Mouse (Mus musculus) limb, embryonic 14.5 days (tissue): ENCODE data around the gene Uba7. TPM values are rescaled to one million over a fixed set of nuclear protein-coding genes. Genes with fewer than 3 reads are reported as not detected.

Experiments
- ATAC-seq: fragments of 200-750 bp; cut with Nextera tagmentation; 2 replicates; pipeline ENCODE4 v1.8.0; 2017; ENCODE audit warnings: low read depth, moderate number of reproducible peaks, moderate TSS enrichment; ENCODE audit not compliant: low FRiP score
- DNase-seq: peaks from one replicate; pipeline ENCODE4 v3.0.0-alpha.2; 2015; ENCODE audit warnings: low spot score
- H3K27ac ChIP-seq: fragments of 300-500 bp; sonication (generic); replicated peaks from 2 replicates; pipeline ENCODE4 v1.5.1; 2014; ENCODE audit warnings: low read depth, mild to moderate bottlenecking, low read length, moderate library complexity, mixed read lengths
- H3K27me3 ChIP-seq: fragments of 300-500 bp; sonication (generic); 2 replicates; pipeline ENCODE4 v1.6.1; 2014; ENCODE audit warnings: low read length, mixed read lengths; ENCODE audit not compliant: control insufficient read depth, insufficient read depth
- H3K36me3 ChIP-seq: fragments of 300-500 bp; sonication (generic); 2 replicates; pipeline ENCODE4 v1.6.1; 2014; ENCODE audit warnings: mild to moderate bottlenecking, low read length, moderate library complexity, mixed read lengths; ENCODE audit not compliant: control insufficient read depth, insufficient read depth
- H3K4me1 ChIP-seq: fragments of 300-500 bp; sonication (generic); 2 replicates; pipeline ENCODE4 v1.6.1; 2014; ENCODE audit warnings: antibody characterized with exemption, low read length, mixed read lengths; ENCODE audit not compliant: control insufficient read depth, insufficient read depth
- H3K4me2 ChIP-seq: fragments of 300-500 bp; sonication (generic); replicated peaks from 2 replicates; pipeline ENCODE4 v1.6.1; 2014; ENCODE audit warnings: low read depth, mild to moderate bottlenecking, low read length, moderate library complexity; ENCODE audit not compliant: severe bottlenecking
- H3K4me3 ChIP-seq: fragments of 300-500 bp; sonication (generic); replicated peaks from 2 replicates; pipeline ENCODE4 v1.5.1; 2014; ENCODE audit warnings: low read length
- H3K9ac ChIP-seq: fragments of 300-500 bp; sonication (generic); 2 replicates; pipeline ENCODE4 v1.6.1; 2014; ENCODE audit warnings: mild to moderate bottlenecking, low read depth, low read length, moderate library complexity; ENCODE audit not compliant: severe bottlenecking
- H3K9me3 ChIP-seq: fragments of 300-500 bp; sonication (generic); 2 replicates; pipeline ENCODE4 v1.6.1; 2016; ENCODE audit warnings: low read length; ENCODE audit not compliant: control insufficient read depth
- POLR2A ChIP-seq: fragments of 200-500 bp; IDR thresholded peaks from 2 replicates; pipeline ENCODE4 v1.8.0; 2012; ENCODE audit warnings: inconsistent platforms, mild to moderate bottlenecking, moderate library complexity, borderline replicate concordance; ENCODE audit not compliant: insufficient read depth, insufficient read length; ENCODE audit errors: extremely low read depth
- WGBS: fragments of 180-500 bp; shearing (Covaris S2); extraction: QIAGEN DNeasy Blood & Tissue Kit; methylation state at CpG from one replicate; pipeline ENCODE4 v1.1.7; 2014; 5-methylcytosine and 5-hydroxymethylcytosine counted together
- polyA plus RNA-seq, 2 experiments: library from polyadenylated mRNA; depleted of rRNA in 1 of 2; stranded (reverse) in 1 of 2; unstranded in 1 of 2; fragments of >200 nt; fragmentation: Nextera tagmentation in 1 of 2; extraction: Ambion mirVana in 1 of 2; gene quantifications; 2 replicates each; pipeline versions ENCODE4 v1.2.1 to v1.2.3; 2012 to 2014

Uba7 gene
- polyA plus RNA-seq, 2 experiments, result 28.2 to 33.4 TPM

GRCm38 (mm10) chr9:107934146-107934545 is 41.2 kb upstream of the Uba7 start:
- Histone ChIP-seq H3K9me3 (no peaks in the 10 kb centered on the region), H3K4me1 (peaks cover 11% of the 10 kb centered on the region), H3K4me3 (no peak overlapping the region), H3K9ac (no peak overlapping the region), H3K27me3 (no peaks in the 10 kb centered on the region), H3K36me3 (no peaks in the 10 kb centered on the region), H3K4me2 (no peak overlapping the region), H3K27ac (no peak overlapping the region)
- no peak for TF ChIP-seq POLR2A
- 86% methylated on average over 11 of the region's 11 CpGs for WGBS
- DNase-seq, result no peak
- no peak for ATAC-seq

- no peak for DNase-seq
- H3K27me3 ChIP-seq, result no peaks in the 10 kb centered on the region
- WGBS, result 2% methylated on average over 3 of the region's 3 CpGs
- H3K4me3 ChIP-seq, result peak within 1 kb of the TSS; percentile 57
- peaks cover 11% of the 10 kb centered on the region for H3K4me1 ChIP-seq
- no peaks in the 10 kb centered on the region for H3K36me3 ChIP-seq
- peak within 1 kb of the TSS; percentile 97 for H3K4me2 ChIP-seq
- TF ChIP-seq POLR2A, result no peak
- ATAC-seq, result no peak
- peak within 1 kb of the TSS; percentile 68 for H3K9ac ChIP-seq
- no peak within 1 kb of the TSS for H3K27ac ChIP-seq
- H3K9me3 ChIP-seq, result no peaks in the 10 kb centered on the region
Observed at GRCm38 (mm10) chr9:107935374-107935773, 39.9 kb upstream of the Uba7 start, which contains the start of gene Camkv. Gene Camkv (plus strand): TSS chr9:107935674.

- Histone ChIP-seq H3K9ac (peak overlapping the region; percentile 68), H3K4me1 (peaks cover 11% of the 10 kb centered on the region), H3K27ac (no peak overlapping the region), H3K36me3 (no peaks in the 10 kb centered on the region), H3K4me2 (peak overlapping the region; percentile 97), H3K9me3 (no peaks in the 10 kb centered on the region), H3K27me3 (no peaks in the 10 kb centered on the region), H3K4me3 (peak overlapping the region; percentile 57)
- ATAC-seq (peak; percentile 38), DNase-seq (peak; percentile 31)
- under 1% methylated on average over 36 of the region's 41 CpGs for WGBS
- TF ChIP-seq POLR2A, result no peak
Observed at GRCm38 (mm10) chr9:107935790-107936214, 39.5 kb upstream of the Uba7 start.

- no peaks in the 10 kb centered on the region for H3K9me3 ChIP-seq
- 3% methylated on average over 27 of the region's 29 CpGs for WGBS
- DNase-seq (no peak), ATAC-seq (peak; percentile 23; the same call in 1 of the 2 replicates)
- peak overlapping the region; percentile 97 for H3K4me2 ChIP-seq
- H3K27ac ChIP-seq, result no peak overlapping the region
- no peaks in the 10 kb centered on the region for H3K36me3 ChIP-seq
- H3K27me3 ChIP-seq, result no peaks in the 10 kb centered on the region
- TF ChIP-seq POLR2A, result no peak
- H3K9ac ChIP-seq, result peak overlapping the region; percentile 68
- H3K4me1 ChIP-seq, result peaks cover 11% of the 10 kb centered on the region
- peak overlapping the region; percentile 57 for H3K4me3 ChIP-seq
Observed at GRCm38 (mm10) chr9:107936215-107936822, 39.0 kb upstream of the Uba7 start.

- H3K36me3 ChIP-seq, result no peaks in the 10 kb centered on the region
- DNase-seq (no peak), ATAC-seq (no peak)
- no peak overlapping the region for H3K9ac ChIP-seq
- H3K4me3 ChIP-seq, result peak overlapping the region; percentile 57
- H3K27me3 ChIP-seq, result no peaks in the 10 kb centered on the region
- TF ChIP-seq POLR2A, result no peak
- peaks cover 11% of the 10 kb centered on the region for H3K4me1 ChIP-seq
- H3K9me3 ChIP-seq, result no peaks in the 10 kb centered on the region
- H3K4me2 ChIP-seq, result peak overlapping the region; percentile 97
- 9% methylated on average over 3 of the region's 3 CpGs for WGBS
- no peak overlapping the region for H3K27ac ChIP-seq
Observed at GRCm38 (mm10) chr9:107936831-107937230, 38.5 kb upstream of the Uba7 start.
